Mouse (Mus musculus): Measurements from ENCODE around the gene Sptlc3. TPM values are rescaled to one million over a fixed set of nuclear protein-coding genes. Genes with fewer than 3 reads are reported as not detected.

Gene Sptlc3
- not detected for polyA plus RNA-seq (2017; shearing (Covaris generic))

DNA sequence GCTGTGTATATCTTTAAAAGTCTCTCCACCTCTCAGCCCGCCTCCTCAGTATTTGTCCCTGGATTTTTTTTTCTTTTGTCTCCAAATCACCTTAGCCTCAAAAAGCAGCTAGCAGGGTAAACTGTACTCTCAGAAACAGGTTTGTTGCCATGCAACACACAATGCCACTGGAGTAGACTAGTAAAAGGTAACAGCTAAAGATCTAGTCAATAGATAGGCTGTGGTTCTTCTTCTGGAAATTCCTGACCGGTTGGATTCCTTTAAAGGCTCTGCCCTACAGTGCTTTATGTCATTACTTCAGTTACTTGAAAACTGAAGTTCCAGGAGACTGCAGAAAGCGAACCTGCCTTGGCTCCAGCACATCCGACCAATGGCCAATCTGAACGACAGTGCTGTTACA is at the start of gene Sptlc3:
TSS of gene Sptlc3 (plus strand) at position 78 of the 400 bp plus-strand sequence.

DNA sequence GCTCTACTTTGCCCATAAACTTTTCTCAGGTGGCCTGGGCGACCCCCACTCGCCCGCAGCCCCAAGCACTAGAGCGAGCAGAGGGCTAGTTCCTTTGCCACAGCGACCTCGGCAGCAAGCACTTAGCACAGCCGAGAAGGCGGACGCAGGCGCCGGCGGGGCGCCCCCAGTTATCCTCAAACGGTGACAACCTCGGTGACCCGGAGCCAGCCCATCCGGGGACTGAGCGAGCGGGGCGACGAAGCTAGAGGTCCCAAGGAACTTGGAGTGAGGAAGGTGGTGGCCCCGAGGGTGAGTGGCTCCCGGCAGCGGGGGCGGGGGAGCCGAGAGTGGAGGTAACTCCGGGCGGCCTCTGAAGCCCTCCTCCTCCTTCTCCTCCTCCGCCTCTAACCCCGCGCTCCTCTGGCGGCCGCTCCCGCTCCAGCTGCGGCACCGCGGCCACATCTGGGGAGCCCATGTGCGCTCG is 184.1 kb downstream of the Sptlc3 start, which contains the start of gene Ism1:
TSS of gene Ism1 (plus strand) at position 370 of the 466 bp plus-strand sequence.

Other genes starting within 250 kb of the Sptlc3 start
- gene Ism1, start 184.3 kb downstream of the Sptlc3 start, polyA plus RNA-seq (2017; shearing (Covaris generic)) = not detected